Mouse (Mus musculus) testis, postnatal 10 days (tissue): Measurements from ENCODE around the gene Raf1.
"Not testable (repeated sequence)": the region's sequence is repeated elsewhere in the genome, so short reads cannot be mapped to it uniquely, and the experiment has no call there.

ENCODE experiments used
- DNase-seq: peaks from one replicate; pipeline ENCODE4 v3.0.0; 2021; ENCODE audit warnings: low spot score

The Raf1 gene

DNA sequence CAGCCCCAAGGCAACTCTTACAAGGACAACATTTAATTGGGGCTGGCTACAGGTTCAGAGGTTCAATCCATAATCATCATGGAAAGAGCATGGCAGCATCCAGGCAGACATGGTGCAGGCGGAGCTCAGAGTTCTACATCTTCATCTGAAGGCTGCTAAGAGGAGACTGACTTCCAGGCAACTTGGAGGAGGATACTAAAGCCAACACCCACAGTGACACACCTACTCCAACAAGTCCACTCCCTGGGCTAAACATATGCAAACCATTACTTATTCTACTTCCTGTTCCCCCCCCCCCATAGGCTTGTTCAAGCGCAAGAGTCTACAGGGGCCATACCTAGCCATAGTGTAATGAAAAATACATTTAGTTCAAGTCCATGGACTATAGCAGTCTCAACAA lies 7.8 kb upstream of the Raf1 start:
- DNase-seq, result no peak

DNA sequence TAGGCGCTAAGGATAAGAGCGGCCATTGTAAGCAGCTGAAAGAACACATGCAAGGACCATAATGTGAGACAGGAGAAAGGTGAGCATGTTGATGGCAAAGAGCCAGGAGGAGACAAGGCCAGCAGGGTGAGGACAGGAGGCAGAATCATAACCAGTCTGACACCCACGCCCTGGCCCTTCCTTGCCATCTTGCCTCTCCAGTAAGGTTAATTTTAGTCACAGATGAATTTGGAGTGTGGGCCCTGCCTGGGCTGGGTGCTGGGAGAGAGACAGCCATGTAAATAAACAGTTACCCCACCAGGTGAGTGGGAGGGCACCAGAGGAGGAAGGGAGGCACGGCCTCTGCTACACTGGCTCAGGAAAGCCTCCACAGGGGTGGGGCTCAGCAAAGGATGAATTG lies 4.6 kb upstream of the Raf1 start:
- no peak for DNase-seq

DNA sequence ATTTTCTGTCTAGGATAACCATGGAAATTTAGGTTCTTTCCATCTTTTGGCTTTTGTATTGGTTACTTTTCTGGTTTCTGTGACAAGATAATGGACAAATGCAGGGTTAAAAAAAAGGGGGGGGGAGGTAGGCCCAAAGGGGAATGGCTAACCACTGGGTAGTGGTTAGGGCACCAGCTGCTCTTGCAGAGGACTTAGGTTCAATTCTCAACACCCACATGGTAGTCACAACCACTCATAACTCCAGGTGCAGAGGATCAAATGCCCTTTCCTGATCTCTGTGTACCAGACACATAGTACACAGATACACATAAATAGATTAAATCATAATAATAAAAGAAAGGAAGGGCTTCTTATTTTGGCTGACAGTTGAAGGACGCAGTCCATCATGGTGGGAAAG lies 1.6 kb upstream of the Raf1 start:
- no peak for DNase-seq

DNA sequence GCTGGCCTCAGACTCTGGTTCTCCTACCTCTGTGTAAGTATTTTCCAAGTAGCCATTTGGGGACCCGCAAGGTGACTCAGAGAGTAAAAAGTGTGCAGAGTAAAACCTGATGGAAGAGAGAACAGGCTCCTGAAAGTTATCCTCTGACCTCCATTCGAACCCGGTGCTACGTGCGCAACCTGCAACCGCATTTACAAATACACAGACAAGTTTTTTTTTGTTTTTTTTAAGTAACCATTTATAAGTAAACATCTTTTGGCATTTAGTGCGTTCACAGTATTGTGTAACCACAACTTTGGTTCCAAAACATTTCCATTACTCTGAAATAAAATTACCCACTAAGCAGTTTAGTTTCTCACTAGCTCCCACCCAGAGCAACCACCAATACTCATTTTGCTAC lies 1.0 kb upstream of the Raf1 start:
- DNase-seq, result no peak

DNA sequence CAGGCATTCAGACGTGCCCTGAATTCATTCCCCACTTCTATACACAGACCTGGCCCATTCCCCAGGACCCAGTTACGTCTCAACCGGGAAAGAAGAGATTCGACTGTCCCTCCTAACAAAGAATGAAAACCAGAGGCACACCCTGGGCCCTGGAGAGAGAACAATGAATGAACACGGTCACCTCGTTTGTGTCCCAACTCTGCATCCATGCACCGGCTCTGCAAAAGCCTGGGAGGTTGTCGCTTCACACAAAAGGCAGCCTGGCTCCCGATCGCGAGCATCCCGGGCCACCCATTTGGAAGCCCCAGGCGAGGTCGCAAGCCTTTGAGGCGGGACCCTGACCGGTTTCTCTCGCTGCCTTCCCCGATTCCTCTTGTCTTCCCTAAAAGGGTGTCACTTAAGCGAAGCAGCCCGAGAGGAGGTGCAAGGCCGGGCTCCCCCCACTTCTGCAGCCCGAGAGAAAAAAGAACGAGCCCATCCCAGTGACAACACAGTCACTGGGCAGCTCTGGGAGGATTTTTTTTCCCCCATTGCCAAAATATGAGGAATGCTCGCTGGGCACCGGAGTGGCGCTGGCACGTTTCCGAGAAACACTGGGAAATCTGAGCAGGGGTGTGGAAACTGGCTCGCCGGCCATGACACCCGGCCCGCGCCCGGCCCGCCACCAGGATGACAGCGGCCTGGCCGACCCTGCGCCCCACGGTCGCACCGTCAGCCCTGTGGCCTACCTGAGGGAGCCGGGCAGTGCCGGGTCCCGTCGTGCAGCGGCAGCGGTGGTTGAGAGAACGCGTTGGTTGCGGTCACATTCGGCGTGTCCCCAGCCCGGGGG lies 713 bp downstream of the Raf1 start:
- DNase-seq, result peak; percentile 85

DNA sequence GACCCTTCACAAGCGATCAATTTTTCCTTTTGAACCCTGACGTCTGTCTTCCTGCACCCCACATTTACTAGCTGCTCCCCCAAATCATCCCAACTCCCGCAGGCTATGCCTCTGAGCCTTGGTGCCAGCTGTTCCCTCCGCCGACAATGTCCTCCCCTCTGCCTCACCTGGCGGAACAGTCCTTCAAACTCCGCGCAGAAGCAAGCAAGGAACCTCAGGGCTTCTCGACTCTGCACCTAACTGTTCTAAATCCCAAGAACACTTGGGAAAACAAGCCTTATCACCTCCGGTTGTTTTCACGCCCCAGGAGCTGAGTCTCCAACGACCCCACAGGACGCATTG lies 1.3 kb downstream of the Raf1 start:
- DNase-seq, result peak; percentile 45

DNA sequence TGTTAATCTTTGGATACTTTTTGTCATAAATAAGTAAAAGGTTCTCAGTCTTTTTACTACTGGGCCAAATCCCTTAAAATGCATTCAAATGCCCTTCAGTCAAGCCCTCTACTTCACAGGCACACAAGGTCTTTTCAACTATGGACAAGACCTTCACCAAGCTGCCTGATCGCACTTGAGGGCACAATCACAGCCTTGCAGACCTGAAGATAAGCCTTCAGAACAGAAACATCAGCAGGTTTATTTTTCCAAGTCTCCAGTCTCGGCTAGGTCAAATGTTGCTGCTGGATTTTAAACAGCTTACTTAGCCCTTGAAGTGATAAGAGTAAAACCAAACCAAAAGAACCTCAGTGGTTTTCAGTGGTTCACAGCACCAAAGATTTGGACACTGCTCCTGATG lies 2.1 kb downstream of the Raf1 start:
- DNase-seq, result no peak

DNA sequence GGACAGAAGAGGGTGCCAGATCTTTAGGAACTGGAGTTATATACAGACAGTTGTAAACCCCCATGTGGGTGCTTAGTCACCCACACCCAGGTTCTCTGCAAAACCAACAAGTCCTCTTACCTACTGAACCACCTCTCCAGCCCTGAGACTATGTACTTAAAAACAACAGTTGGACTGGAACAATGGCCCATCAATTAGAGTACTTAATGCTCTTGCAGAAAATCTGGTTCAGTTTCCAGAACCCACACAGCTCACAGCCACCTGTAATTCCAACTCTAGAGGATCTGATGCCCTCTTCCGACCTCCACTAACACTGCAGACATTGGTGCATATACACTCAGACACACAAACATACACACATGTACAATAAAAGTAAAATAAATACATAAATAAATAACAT lies 3.7 kb downstream of the Raf1 start:
- no peak for DNase-seq

DNA sequence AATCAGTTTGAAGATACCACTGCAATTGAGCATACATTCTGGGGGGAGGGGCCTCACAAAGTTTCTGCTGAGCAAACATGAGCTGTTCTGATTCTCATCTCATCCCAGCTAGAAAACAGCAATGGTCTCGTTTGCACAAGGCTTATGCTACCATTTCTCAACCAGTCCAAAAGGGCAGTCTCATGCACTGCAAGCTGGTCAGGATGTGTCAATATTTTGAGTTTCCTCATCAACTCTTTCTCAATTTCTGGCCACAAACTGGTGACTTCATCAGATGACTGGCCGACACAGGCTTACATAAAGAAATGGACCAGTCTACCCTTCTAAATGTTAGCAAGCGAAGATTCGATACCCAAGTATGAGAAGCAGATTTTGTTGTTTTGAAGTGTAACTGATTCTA lies 9.8 kb downstream of the Raf1 start:
- DNase-seq, result no peak

DNA sequence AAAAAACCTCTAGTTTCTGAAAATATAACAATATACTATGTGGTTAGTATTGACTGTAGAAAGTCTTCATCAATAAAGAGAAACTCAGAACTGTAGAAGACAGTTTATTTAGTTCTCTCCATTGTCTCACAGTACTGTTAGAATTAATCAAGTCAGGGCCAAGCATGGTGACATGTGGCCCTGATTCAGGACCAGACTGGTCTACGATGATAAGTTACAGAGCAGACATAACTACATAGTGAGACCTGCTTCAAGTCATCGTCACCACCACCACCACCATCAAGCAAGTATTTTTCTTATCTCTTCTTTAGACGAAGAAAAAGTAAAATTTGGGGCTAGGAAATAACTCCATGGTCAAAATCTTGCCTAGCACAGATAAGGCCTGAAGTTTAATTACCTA lies 12.2 kb downstream of the Raf1 start:
- DNase-seq, result no peak

DNA sequence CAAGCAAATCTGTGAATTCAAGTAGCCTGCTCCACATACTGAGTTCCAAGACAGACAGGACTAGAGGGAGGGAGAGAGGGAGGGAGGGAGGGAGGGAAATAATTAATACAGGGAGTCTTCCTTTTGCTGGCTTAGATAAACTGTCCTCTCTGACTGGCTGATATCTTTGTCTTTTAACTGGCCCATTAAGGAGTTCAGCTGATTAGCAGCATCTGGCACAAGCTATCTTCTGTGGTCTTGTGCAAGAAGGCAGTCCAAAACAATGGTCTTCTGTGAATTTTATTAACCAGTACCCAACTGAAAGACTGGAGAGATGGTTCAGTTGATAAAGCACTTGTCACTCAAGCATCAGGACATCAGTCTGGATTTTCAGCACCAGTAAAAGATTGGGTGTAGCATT lies 17.6 kb downstream of the Raf1 start:
- no peak for DNase-seq

DNA sequence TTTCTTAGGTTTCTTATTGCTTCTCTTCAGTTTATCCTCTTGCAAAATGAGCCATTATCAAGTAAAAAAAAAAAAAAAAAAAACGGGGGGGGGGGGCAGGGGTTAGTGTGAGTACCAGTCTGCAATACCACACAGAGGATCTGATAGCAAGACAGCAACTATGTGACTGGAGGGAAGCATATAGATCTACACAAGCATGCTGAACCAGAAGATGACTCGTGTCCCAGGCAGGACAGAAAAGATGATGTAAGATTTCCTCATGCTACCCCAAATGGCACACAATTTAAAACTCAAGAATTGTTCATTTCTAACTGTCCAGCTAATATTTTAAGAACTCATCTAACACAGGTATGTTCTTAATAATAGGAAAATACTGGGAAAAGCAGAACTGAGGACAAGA lies 22.5 kb downstream of the Raf1 start:
- DNase-seq, result no peak

DNA sequence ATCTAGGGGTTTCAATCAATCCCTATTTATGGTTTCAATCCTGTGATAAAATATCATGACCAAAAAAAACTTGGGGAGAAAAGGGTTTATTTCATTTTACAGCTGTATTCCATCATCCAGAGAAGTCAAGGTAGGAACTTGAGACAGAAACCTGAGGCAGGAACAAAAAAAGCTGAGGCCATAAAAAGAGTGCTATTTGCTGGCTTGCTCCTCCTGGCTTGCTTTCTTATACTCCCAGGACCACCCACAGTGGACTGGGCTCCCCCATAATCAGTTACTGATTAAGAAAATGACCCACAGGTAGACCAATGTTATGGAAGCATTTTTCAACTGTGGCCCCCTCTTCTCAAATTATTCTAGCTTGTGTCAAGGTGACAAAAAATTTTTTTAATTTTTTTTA lies 24.7 kb downstream of the Raf1 start:
- no peak for DNase-seq

DNA sequence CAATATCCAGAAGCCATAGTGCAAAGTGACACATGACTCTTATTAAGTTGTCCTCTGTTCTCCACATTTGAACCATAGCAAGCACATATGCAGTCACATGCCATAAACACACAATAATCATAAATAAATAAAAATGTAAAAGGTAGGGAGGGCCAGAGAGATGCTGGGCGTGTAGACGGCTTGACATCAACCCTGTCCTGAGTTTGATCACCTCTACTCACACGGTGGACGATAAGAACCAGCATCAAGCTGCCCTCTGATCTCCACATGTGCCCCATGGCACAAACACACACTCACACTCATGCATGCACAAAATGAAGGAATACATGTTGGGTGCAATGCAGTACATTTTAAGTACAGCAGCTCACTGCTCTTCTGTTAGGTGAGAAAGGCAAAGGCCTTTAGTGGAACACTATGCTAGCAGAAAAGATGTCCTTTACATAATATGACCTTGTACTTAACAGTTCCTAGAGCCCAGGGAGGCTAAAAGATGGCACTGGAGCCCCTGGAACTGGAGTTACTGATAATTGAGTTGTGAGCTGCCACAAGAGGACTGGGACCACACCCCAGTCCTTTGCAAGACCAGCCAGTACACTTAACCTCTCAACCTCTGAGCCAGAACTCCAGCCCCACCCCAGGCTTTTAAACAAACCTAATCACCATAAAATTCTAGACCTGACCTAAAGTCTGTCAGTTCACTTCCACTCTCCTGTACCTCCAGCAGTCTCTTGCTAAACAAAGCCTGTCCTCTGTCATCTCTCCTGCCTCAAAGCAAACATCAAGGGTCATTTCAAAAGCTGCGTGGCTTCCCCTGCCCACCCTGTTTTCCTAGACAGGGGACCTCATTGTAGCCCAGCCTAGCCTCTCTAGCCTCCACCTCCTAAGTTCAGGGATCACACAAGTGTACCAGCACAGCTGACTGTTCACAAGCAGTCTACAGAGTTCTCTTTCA lies 25.7 kb downstream of the Raf1 start:
- DNase-seq, result no peak

DNA sequence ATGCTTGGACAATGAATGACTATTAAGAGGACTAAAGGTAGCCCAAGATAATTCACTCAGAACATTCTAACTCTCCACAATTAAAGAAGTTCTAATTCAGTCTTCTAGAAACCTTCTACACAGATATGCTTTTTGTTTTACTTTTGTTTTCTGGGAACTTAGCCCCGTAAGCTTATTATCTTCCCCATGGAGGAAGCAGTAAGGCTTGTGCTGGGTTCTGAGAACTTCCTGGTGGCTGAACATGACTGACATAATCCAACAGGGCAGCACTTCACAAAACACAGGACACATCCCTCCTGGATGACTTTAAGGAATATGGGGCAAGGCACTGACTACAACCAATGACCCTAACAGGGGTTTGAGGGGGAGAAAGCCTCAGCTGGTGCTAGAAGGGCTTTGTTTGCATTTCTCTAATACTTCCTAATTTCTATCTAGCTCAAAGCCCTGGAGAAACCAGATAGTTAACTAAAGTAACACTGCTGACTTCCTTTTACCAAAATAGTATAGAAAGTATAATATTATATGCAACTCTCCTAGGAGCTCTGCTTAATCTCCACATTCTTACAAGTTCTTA lies 26.6 kb downstream of the Raf1 start:
- DNase-seq, result no peak

DNA sequence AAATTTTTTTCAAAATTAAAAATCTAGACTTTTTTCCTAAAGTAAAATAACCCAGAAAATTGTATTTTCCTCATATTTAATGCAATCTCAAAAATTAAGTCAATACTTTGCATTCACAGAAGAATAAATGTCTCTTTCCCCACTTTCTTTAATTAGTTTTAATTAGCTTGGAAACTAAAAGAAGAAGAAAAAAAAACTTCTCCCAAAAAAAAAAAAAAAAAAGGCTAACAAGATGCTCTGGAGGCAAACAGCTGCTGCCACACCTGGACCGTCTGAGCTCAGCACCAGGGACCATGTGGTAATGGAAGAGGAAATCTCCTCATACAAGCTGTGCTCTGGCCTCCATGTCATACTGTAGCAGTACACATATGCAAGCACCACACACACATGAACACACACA lies 33.1 kb downstream of the Raf1 start:
- no peak for DNase-seq

DNA sequence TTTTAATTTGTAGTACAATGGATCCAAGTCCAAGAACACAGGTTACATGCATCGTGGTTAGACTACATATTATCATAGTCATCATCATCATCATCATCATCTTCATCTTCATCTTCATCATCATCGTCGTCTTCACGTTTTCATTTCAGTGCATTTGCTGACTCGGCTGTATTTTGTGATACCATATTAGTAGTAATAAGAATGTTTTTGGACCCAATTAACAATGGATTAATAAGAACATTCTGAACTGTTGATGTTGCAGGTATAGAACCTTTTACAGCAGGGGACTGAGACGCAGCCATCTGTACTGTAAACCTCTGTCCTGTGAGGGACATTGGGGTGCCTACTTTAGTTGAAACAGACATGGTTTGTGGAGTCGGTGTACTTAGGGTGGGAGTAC lies 38.2 kb downstream of the Raf1 start:
- DNase-seq, result not testable (repeated sequence)

DNA sequence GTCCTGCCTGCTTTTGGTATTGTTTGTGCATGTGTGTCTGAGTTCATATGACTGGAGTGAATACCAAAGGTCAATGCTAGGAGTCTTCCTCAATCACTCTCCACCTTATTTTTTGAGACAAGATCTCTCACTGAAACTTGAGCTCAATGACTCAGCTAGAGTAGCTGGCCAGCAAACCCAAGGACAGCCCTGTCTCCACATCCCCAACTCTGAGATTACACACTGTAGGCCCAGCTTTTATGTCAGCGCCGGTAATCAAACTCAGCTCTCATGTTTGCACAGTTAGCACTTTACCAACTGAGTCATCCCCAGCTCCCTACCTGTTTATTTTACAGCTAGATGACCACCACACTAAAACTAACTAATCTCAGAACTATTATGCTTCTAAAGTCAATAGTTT lies 42.4 kb downstream of the Raf1 start:
- no peak for DNase-seq

DNA sequence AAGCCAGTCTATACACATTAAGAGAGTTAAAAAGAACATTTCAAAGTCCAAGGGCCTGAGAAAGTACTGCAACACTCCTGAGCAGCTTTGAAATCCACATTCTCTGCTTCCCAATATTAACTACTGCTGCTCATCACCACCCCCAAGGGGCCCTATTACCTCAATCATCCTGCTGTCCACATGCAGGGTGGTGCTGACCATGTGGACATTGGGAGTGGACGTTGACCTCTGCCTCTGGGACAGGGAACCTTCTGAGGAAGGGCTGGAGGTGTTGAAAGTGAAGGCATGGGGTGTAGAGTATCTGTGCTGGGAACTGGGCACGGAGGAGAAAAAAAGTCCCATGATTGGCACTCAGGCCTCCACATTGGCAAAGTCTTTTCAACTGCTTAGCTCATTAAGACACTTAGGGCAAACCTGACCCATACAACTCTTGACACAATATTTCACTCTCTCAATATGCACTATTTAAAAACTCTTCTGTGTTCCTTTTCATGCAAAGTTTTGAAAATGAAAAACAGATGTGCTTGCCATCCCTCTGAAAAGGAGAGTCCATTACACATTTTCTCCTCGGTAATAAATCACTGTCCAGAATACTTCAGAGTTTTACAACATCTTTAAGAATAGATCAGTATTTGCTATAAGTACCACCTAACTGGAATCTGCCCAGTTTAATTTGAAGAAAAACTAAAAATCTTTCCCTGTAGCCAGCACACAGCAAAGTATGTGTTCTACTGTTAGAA lies 45.2 kb downstream of the Raf1 start:
- DNase-seq, result no peak

DNA sequence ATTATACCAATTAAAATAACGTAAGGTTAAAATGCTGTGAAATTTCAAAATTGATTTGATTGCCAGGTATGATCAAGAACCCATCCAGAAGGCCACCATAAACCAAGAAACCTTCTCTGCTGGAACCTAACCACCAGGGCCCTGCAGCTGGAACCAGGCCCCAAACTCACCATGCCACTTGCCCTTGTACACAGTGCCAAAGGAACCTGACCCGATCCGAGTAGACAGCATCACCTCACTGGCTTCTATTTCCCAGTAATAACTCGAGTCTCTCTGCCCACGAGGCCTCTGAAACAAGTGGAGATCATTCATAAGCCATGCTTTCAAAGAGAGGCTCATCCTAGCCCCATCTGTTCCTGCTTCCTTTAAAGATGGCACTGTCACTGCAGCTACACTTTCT lies 50.3 kb downstream of the Raf1 start:
- no peak for DNase-seq

DNA sequence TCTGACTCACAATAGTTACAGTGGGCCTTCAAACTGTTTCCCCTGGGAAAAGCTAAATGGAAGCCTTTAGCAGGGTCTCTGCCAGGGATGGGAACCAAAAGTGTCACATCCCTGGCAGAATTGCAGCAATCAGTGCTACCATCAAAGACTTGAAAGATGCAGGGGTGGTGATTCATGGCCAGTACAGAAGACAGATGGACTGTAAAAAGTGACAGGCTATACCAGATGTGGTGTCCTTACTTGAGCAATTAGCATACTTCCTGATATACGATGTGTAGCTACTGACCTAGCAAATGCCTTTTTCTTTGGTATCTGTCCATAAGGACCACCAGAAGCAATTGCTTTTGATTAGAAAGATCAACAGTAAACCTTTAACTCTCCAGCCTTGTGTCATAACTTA lies 55.5 kb downstream of the Raf1 start:
- no peak for DNase-seq

DNA sequence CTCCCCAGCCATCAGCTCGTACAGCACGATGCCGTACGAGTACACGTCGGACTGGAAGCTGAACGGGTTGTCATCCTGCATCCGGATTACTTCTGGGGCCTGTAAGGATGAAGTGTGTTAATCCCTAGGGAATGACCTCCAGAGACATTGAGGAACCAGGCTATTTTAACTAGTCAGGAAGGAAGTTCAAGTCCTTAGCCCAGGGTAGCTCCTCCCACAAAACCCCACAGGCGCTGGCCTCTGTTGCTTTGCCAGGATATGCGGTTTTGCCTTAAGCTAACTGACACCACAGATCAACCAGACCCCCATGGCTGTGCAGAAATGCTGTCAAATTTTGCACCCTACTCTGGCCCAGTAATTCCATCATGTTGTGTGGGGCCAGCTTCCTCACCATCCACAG lies 56.6 kb downstream of the Raf1 start:
- DNase-seq, result no peak
